ENCODE assay signal across 10 mouse cellular contexts in the genomic region with DNA sequence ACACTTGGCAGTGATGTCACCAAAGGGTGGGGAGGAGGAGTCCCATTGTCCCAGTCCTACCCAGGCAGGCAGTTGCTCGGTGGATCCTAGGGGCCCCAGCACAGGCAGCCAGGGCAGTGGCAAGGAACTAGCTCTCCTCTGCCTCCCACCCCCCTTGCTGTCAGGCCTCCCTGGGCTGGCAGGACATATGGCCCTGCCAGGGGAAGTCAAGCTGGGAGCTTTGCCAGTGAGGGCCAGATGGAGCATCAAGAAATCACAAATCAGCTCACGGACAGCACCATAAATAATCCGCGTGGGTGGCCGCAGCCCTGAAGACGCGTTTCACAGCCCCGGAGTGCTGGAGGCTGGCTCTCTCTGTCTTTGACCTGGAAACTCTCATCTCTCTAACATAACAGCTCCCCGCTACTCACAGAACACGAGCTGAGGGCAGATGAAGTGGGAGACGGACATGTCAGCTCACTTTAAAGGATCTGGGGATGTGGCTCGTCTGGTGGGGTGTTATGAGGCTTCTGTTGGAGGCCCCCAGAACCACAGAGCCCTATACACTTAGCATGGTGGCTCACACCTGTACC. TPM values are rescaled to one million over a fixed set of nuclear protein-coding genes. Genes with fewer than 3 reads are reported as not detected.
DNase-seq lines count a peak whose midpoint lies in the region; ATAC-seq and TF ChIP-seq lines count a peak whose summit lies in the region.
"Had no signal": no experiment of that assay in that cellular context is flagged by ENCODE, and none has a peak within 500 bp of the region (broad histone marks: within the 10 kb centered on the region; RNA-seq: fewer than 3 reads in every experiment).

No protein-coding gene starts in this region.

- H3K9me3 ChIP-seq in kidney, embryonic 14.5 days (ENCODE audit: control insufficient read depth, low read length): no peaks in the 10 kb centered on the region
- no peaks in the 10 kb centered on the region for H3K9me3 ChIP-seq in forebrain, postnatal 0 days (ENCODE audit: low read length)
- no peaks in the 10 kb centered on the region for H3K9me3 ChIP-seq in stomach, embryonic 15.5 days
- no peaks in the 10 kb centered on the region for H3K9me3 ChIP-seq in liver, embryonic 11.5 days (ENCODE audit: control insufficient read depth, low read length)

- ATAC-seq in kidney, embryonic 14.5 days (ENCODE audit: low FRiP score, low TSS enrichment): peak; percentile 72
- peak; percentile 85 for ATAC-seq in forebrain, postnatal 0 days
- peak; percentile 53; the same call in 1 of the 2 replicates for ATAC-seq in stomach, embryonic 15.5 days (ENCODE audit: insufficient read depth, low FRiP score, low read depth)
- ATAC-seq in liver, embryonic 11.5 days (replicated peaks; ENCODE audit: low FRiP score): no peak

- peaks cover 10% of the 10 kb centered on the region for H3K4me1 ChIP-seq in kidney, embryonic 14.5 days (ENCODE audit: control insufficient read depth, insufficient read depth, low read length)
- H3K4me1 ChIP-seq in kidney, adult 2 months (ENCODE audit: control insufficient read depth, insufficient read depth, low read length): no peaks in the 10 kb centered on the region
- H3K4me1 ChIP-seq in forebrain, postnatal 0 days (ENCODE audit: insufficient read depth): peaks cover 12% of the 10 kb centered on the region; the same call in 1 of the 2 replicates
- peaks cover 12% of the 10 kb centered on the region; the same call in 1 of the 2 replicates for H3K4me1 ChIP-seq in stomach, embryonic 15.5 days
- H3K4me1 ChIP-seq in liver, embryonic 11.5 days (replicated peaks; ENCODE audit: control insufficient read depth, insufficient read depth, low read length): peaks cover 3% of the 10 kb centered on the region

- 3% methylated on average over 12 of the region's 12 CpGs for WGBS in kidney, embryonic 14.5 days
- 9% methylated on average over 12 of the region's 12 CpGs for WGBS in kidney, adult 2 months
- WGBS in forebrain, postnatal 0 days: 13% methylated on average over 12 of the region's 12 CpGs
- 23% methylated on average over 12 of the region's 12 CpGs for WGBS in stomach, embryonic 15.5 days
- 47% methylated on average over 12 of the region's 12 CpGs for WGBS in liver, embryonic 11.5 days

- H3K36me3 ChIP-seq in kidney, embryonic 14.5 days (ENCODE audit: control insufficient read depth, insufficient read depth, low read length): no peaks in the 10 kb centered on the region
- H3K36me3 ChIP-seq in kidney, adult 2 months (ENCODE audit: control insufficient read depth, insufficient read depth, low read length): no peaks in the 10 kb centered on the region
- H3K36me3 ChIP-seq in forebrain, postnatal 0 days (ENCODE audit: insufficient read depth): no peaks in the 10 kb centered on the region
- no peaks in the 10 kb centered on the region for H3K36me3 ChIP-seq in stomach, embryonic 15.5 days
- no peaks in the 10 kb centered on the region for H3K36me3 ChIP-seq in liver, embryonic 11.5 days (ENCODE audit: control insufficient read depth, insufficient read depth, low read length)

- no peak overlapping the region for H3K4me2 ChIP-seq in kidney, embryonic 14.5 days (replicated peaks; ENCODE audit: low read depth, low read length)
- H3K4me2 ChIP-seq in forebrain, postnatal 0 days (ENCODE audit: low read depth): 0 out of 2 replicates have a peak overlapping the region, but pooled peaks have one; percentile 7
- H3K4me2 ChIP-seq in stomach, embryonic 15.5 days: peak overlapping the region; percentile 5; the same call in 1 of the 2 replicates
- H3K4me2 ChIP-seq in liver, embryonic 11.5 days: no peak overlapping the region

- H3K27ac ChIP-seq in kidney, embryonic 14.5 days (ENCODE audit: low read depth, low read length): no peak overlapping the region
- no peak overlapping the region for H3K27ac ChIP-seq in kidney, adult 2 months (ENCODE audit: insufficient read depth, low read depth, low read length)
- H3K27ac ChIP-seq in forebrain, postnatal 0 days (ENCODE audit: low read depth, low read length): peak overlapping the region; percentile 72
- H3K27ac ChIP-seq in stomach, embryonic 15.5 days: 0 out of 2 replicates have a peak overlapping the region, but pooled peaks have one; percentile 46
- no peak overlapping the region for H3K27ac ChIP-seq in liver, embryonic 11.5 days (ENCODE audit: low read depth, low read length)
- H3K27ac ChIP-seq: heart, adult 2 months had no signal

- H3K27me3 ChIP-seq in kidney, embryonic 14.5 days (ENCODE audit: control insufficient read depth, insufficient read depth, low read length): no peaks in the 10 kb centered on the region
- H3K27me3 ChIP-seq in kidney, adult 2 months (replicated peaks; ENCODE audit: control insufficient read depth, insufficient read depth, low read length): no peaks in the 10 kb centered on the region
- H3K27me3 ChIP-seq in forebrain, postnatal 0 days (ENCODE audit: insufficient read depth, low read length): no peaks in the 10 kb centered on the region
- H3K27me3 ChIP-seq in stomach, embryonic 15.5 days (replicated peaks): no peaks in the 10 kb centered on the region
- H3K27me3 ChIP-seq in liver, embryonic 11.5 days (replicated peaks; ENCODE audit: control insufficient read depth, insufficient read depth, low read length): no peaks in the 10 kb centered on the region

- H3K4me3 ChIP-seq in kidney, embryonic 14.5 days (ENCODE audit: low read length): no peak overlapping the region
- no peak overlapping the region for H3K4me3 ChIP-seq in kidney, adult 2 months (ENCODE audit: insufficient read depth, low read depth, low read length)
- no peak overlapping the region for H3K4me3 ChIP-seq in forebrain, postnatal 0 days (ENCODE audit: low read depth, low read length)
- H3K4me3 ChIP-seq in stomach, embryonic 15.5 days (replicated peaks): no peak overlapping the region
- H3K4me3 ChIP-seq in liver, embryonic 11.5 days (ENCODE audit: low read depth, low read length): no peak overlapping the region
- H3K4me3 ChIP-seq: heart, adult 2 months had no signal

- peak overlapping the region; percentile 12; the same call in 1 of the 2 replicates for H3K9ac ChIP-seq in kidney, embryonic 14.5 days (ENCODE audit: low read depth, low read length)
- peak overlapping the region; percentile 28; the same call in 1 of the 2 replicates for H3K9ac ChIP-seq in forebrain, postnatal 0 days
- H3K9ac ChIP-seq in stomach, embryonic 15.5 days: no peak overlapping the region
- no peak overlapping the region for H3K9ac ChIP-seq in liver, embryonic 11.5 days (ENCODE audit: low read depth, low read length)

- no peak for DNase-seq in kidney, adult 2 months
- DNase-seq in cerebellum, adult 8-10 months: peak; percentile 97
- DNase-seq in forebrain, postnatal 0 days: peak; percentile 81
- peak; percentile 69 to 83 for DNase-seq in layer of hippocampus, adult 18-20 months (ENCODE audit: low spot score in 2 of 2)
- DNase-seq in mesoderm, embryonic 11.5 days (ENCODE audit: low read depth, low spot score): peak; percentile 87
- DNase-seq in liver, embryonic 11.5 days (ENCODE audit: low spot score): no peak

- no peak for TF ChIP-seq POLR2A in kidney, adult 2 months (IDR thresholded peaks at IDR 0.05; ENCODE audit: low read depth, low read length)

- no peak for TF ChIP-seq CTCF in kidney, adult 2 months (conservative IDR thresholded peaks at IDR 0.05; ENCODE audit: insufficient read depth, insufficient read length, low read depth, low read length)
- no peak for TF ChIP-seq CTCF in forebrain, postnatal 0 days (IDR thresholded peaks at IDR 0.05; ENCODE audit: low read depth)

RNA-seq across cellular contexts. Expression of a gene that starts 6.1 kb away (rescaled TPM):
- 1,163 and 1,521 TPM in 2 replicates for polyA plus RNA-seq in kidney, embryonic 14.5 days (2014; fragmentation: Nextera tagmentation; extraction: Ambion mirVana)
- polyA plus RNA-seq in kidney, adult 2 months (2012; rRNA removed): 814 and 927 TPM in 2 replicates
- 1,348 and 1,517 TPM in 2 replicates for total RNA-seq in forebrain, postnatal 0 days (2014; rRNA removed)
- polyA plus RNA-seq in forebrain, postnatal 0 days (2015; fragmentation: Nextera tagmentation; extraction: Ambion mirVana): 502 and 620 TPM in 2 replicates
- 100 to 1,000 TPM; 526 to 527 TPM for total RNA-seq in layer of hippocampus, adult 18-20 months (2021)
- 933 and 955 TPM in 2 replicates for polyA plus RNA-seq in stomach, embryonic 15.5 days (2015; fragmentation: Nextera tagmentation; extraction: Ambion mirVana)
- 1,138 and 1,235 TPM in 2 replicates for polyA plus RNA-seq in liver, embryonic 11.5 days (2014; fragmentation: Nextera tagmentation; extraction: Ambion mirVana)

RNA-seq across cellular contexts. Expression of a gene that starts 7.6 kb away (rescaled TPM):
- not detected in 2 replicates for polyA plus RNA-seq in kidney, embryonic 14.5 days (2014; fragmentation: Nextera tagmentation; extraction: Ambion mirVana)
- polyA plus RNA-seq in kidney, adult 2 months (2012; rRNA removed): not detected in 2 replicates
- not detected in 2 replicates for total RNA-seq in forebrain, postnatal 0 days (2014; rRNA removed)
- not detected in 2 replicates for polyA plus RNA-seq in forebrain, postnatal 0 days (2015; fragmentation: Nextera tagmentation; extraction: Ambion mirVana)
- 1 to 10 TPM in 1 of 2 experiments, not detected in 1; 1.9 TPM for total RNA-seq in layer of hippocampus, adult 18-20 months (2021)
- polyA plus RNA-seq in stomach, embryonic 15.5 days (2015; fragmentation: Nextera tagmentation; extraction: Ambion mirVana): not detected in 2 replicates
- polyA plus RNA-seq in liver, embryonic 11.5 days (2014; fragmentation: Nextera tagmentation; extraction: Ambion mirVana): not detected in 2 replicates
- total RNA-seq: ES-E14; heart, adult 2 months had no signal
- polyA plus RNA-seq: heart, adult 2 months had no signal

RNA-seq across cellular contexts. Expression of a gene that starts 12.7 kb away (rescaled TPM):
- polyA plus RNA-seq in kidney, embryonic 14.5 days (2014; fragmentation: Nextera tagmentation; extraction: Ambion mirVana): 1.3 and 1.7 TPM in 2 replicates
- polyA plus RNA-seq in kidney, adult 2 months (2012; rRNA removed): 0.58 and 1.3 TPM in 2 replicates
- total RNA-seq in forebrain, postnatal 0 days (2014; rRNA removed): 29.3 and 38.7 TPM in 2 replicates
- 42.5 and 62.5 TPM in 2 replicates for polyA plus RNA-seq in forebrain, postnatal 0 days (2015; fragmentation: Nextera tagmentation; extraction: Ambion mirVana)
- total RNA-seq in layer of hippocampus, adult 18-20 months (2021): 100 to 1,000 TPM; 339 to 340 TPM
- polyA plus RNA-seq in stomach, embryonic 15.5 days (2015; fragmentation: Nextera tagmentation; extraction: Ambion mirVana): 1.9 TPM in 2 replicates
- 0.71 and 0.75 TPM in 2 replicates for polyA plus RNA-seq in liver, embryonic 11.5 days (2014; fragmentation: Nextera tagmentation; extraction: Ambion mirVana)

RNA-seq across cellular contexts. Expression of a gene that starts 19.3 kb away (rescaled TPM):
- polyA plus RNA-seq in kidney, embryonic 14.5 days (2014; fragmentation: Nextera tagmentation; extraction: Ambion mirVana): 32.2 and 74.9 TPM in 2 replicates
- 61.4 and 69.9 TPM in 2 replicates for polyA plus RNA-seq in kidney, adult 2 months (2012; rRNA removed)
- 324 and 329 TPM in 2 replicates for total RNA-seq in forebrain, postnatal 0 days (2014; rRNA removed)
- 249 TPM in 2 replicates for polyA plus RNA-seq in forebrain, postnatal 0 days (2015; fragmentation: Nextera tagmentation; extraction: Ambion mirVana)
- total RNA-seq in layer of hippocampus, adult 18-20 months (2021): 100 to 1,000 TPM; 521 to 525 TPM
- 78.6 and 79.3 TPM in 2 replicates for polyA plus RNA-seq in stomach, embryonic 15.5 days (2015; fragmentation: Nextera tagmentation; extraction: Ambion mirVana)
- polyA plus RNA-seq in liver, embryonic 11.5 days (2014; fragmentation: Nextera tagmentation; extraction: Ambion mirVana): 19.6 and 26.1 TPM in 2 replicates

Comparison
In these comparisons a context has a peak if more than half of its experiments do, and no peak if none do; other contexts are left out.
1. H3K27ac ChIP-seq: peak in forebrain, postnatal 0 days (single experiment) and stomach, embryonic 15.5 days (single experiment); none in kidney, embryonic 14.5 days (single experiment), kidney, adult 2 months (single experiment) and liver, embryonic 11.5 days (single experiment).
2. H3K4me2 ChIP-seq: peak in forebrain, postnatal 0 days (single experiment) and stomach, embryonic 15.5 days (single experiment); none in kidney, embryonic 14.5 days (single experiment) and liver, embryonic 11.5 days (single experiment).
3. H3K9ac ChIP-seq: peak in kidney, embryonic 14.5 days (single experiment) and forebrain, postnatal 0 days (single experiment); none in stomach, embryonic 15.5 days (single experiment) and liver, embryonic 11.5 days (single experiment).
4. DNase-seq: peak in cerebellum, adult 8-10 months (single experiment), forebrain, postnatal 0 days (single experiment), layer of hippocampus, adult 18-20 months (2 of 2) and mesoderm, embryonic 11.5 days (single experiment); none in kidney, adult 2 months (single experiment) and liver, embryonic 11.5 days (single experiment).
5. RNA of a gene that starts 12.7 kb away (polyA plus RNA-seq): 42.5 to 62.5 TPM in forebrain, postnatal 0 days; 1.9 TPM in stomach, embryonic 15.5 days, 0.58 to 1.3 TPM in kidney, adult 2 months, 1.3 to 1.7 TPM in kidney, embryonic 14.5 days and 0.71 to 0.75 TPM in liver, embryonic 11.5 days; every median in the first group is over 10 times any median in the second.